Mouse (Mus musculus) cerebellum, postnatal 4 days (tissue): ENCODE measurements around the gene Pebp1.

Experiments
- DNase-seq, 2 experiments: peaks; one replicate each; pipeline ENCODE4 v3.0.0; 2022; ENCODE audit warnings: low spot score in 2 of 2, mixed read lengths in 1 of 2

The Pebp1 gene

DNA sequence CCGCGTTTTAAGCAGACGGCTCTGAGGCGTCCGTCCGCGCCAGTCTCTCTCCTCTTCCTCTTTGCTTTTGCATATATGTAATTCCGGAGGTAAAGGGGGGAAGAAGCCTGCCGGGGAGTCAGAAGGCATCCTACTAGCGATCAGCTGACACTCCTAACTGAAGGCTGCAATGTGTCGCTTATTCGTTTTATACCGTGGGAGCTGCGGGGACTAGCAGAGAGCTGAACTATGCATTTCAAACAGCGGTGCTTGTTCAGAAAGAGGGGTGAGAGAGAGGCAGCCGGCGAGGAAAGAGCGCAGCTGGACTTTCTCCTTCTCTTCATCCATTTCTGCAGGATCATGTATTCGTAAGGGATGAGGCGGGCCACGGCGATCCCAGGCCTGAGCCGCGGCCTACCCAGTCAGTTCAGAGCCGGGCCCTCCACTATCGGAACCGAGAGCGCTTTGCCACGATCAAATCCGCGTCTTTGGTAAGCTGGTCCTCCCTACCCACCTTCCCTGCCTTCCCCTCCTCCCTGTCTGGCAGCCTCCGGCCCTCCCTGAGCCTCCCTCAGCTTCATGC, 46.6 kb downstream of the Pebp1 start:
- DNase-seq, result peak in 1 of 2 experiments; percentile 44

DNA sequence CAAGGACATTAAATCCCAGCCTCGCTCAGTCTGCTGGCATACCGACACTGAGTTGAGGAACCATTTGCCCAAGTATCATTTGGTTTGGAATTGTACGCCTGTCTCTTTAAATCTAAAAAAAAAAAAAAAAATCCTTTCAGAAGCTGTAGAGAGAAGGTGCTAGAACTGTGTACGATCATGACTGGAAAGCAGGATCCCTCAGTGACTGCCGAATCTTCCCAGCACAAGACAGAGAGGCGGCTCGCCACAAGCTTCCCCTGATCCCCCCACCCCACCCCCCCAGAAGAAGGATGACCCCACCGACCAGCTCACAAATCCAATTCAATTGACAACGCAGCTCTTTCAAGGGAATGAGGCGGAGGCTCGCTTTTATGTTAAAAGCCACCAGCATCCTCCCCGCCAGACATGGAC, 47.1 kb downstream of the Pebp1 start:
- peak in 1 of 2 experiments; percentile 7 for DNase-seq

DNA sequence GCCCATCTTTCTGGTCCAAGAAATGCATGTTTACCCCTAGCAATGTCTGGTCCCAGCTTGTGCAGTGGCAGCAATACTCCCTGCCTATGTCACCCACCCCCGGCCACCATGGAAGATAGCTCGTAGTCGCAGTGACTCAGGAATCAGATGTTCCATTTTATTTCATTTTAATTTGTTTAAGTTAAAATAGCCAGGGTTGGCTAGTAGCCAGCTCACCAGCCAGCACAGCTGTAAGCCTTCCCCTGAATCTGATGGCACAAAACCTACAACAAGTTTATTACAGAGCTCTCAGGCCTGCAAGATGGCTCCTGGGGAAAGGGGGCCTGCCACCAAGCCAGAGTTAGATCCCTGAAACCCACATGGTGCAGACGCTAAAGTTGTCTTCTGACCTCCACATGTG, 48.3 kb downstream of the Pebp1 start:
- no peak for DNase-seq

DNA sequence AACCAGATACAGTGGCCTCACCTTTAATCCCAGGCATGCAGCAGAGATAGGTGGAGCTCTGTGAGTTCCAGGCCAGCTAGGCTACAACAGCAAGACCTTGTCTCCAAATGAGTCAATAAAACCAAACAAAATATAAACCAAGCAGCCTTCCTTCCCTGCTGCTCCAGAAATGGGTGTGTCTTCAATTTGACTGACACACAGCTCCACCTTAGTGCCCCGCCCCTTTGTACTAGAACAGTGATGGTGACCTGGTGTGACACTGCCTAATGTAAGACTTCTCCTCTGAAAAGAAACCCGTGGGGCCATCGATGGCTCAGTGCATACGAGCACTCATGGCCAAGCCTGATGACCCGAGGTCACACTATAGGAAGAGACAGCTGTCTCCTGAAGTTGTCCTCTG, 50.9 kb downstream of the Pebp1 start:
- no peak for DNase-seq
